Mouse (Mus musculus): ENCODE results near the gene Ccdc34.
"Not testable (repeated sequence)": the region's sequence is repeated elsewhere in the genome, so short reads cannot be mapped to it uniquely, and the experiment has no call there.

DNA sequence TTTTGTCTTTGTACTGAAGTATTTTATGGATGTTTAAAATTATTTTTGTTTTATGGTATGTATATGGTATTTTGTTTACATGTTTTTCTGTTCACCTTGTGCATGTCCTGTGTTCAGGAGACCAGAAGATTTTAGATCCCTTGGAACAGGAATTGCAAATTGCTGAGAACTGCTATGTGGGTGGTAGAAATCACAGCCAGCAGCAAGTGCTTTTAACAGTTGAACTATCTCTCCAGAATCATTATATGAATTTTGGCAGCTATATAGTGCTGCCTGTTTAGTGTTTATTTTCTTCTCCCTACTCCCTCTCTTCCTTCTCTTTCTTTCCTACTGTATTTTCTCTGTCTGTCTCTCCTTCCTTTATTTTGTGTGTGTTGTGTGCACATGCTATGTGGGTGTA, 130.4 kb downstream of the Ccdc34 start:
- TF ChIP-seq GATA1 (IDR thresholded peaks at IDR 0.05; ENCODE audit: borderline replicate concordance, low read length); CTCF (IDR thresholded peaks at IDR 0.05; ENCODE audit: low read depth, low read length): not testable (repeated sequence)

Data from G1E (cell line).